Mouse (Mus musculus): ENCODE measurements at regions not wholly inside any gene's neighbourhood (a gene's known extent, or its start where the extent isn't known, plus 50 kb on each side); places are given as distances from the start of the nearest gene placed in this dataset.

GRCm38 (mm10) chr13:35507195-35507594, 152.4 kb upstream of the Cdyl start:
- 72% methylated on average over 1 of the region's 1 CpGs for WGBS

GRCm38 (mm10) chr13:35512029-35512507, 147.6 kb upstream of the Cdyl start:
- no peak for DNase-seq
- H3K4me1 ChIP-seq (ENCODE audit: control insufficient read depth, insufficient read depth, low read length): no peaks in the 10 kb centered on the region
- no peak overlapping the region for H3K4me3 ChIP-seq (replicated peaks; ENCODE audit: extremely low read depth, low read depth, low read length)
- WGBS: 79% methylated on average over 8 of the region's 8 CpGs
- TF ChIP-seq CTCF (IDR thresholded peaks at IDR 0.05; ENCODE audit: insufficient read depth, low read length): no peak
- TF ChIP-seq POLR2A (IDR thresholded peaks at IDR 0.05; ENCODE audit: borderline replicate concordance, extremely low read depth, low read depth, low read length): no peak

More at GRCm38 (mm10) chr13:35507195-35507594, 152.4 kb upstream of the Cdyl start:
- Histone ChIP-seq H3K4me3 (replicated peaks; ENCODE audit: extremely low read depth, low read depth, low read length) (no peak overlapping the region), H3K4me1 (ENCODE audit: control insufficient read depth, insufficient read depth, low read length) (no peaks in the 10 kb centered on the region)
- DNase-seq: no peak
- TF ChIP-seq POLR2A (IDR thresholded peaks at IDR 0.05; ENCODE audit: borderline replicate concordance, extremely low read depth, low read depth, low read length): no peak
- TF ChIP-seq CTCF (IDR thresholded peaks at IDR 0.05; ENCODE audit: insufficient read depth, low read length): no peak

- H3K4me1 ChIP-seq (ENCODE audit: control insufficient read depth, insufficient read depth, low read length): no peaks in the 10 kb centered on the region
- no peak for DNase-seq
- WGBS: 76% methylated on average over 8 of the region's 8 CpGs
- TF ChIP-seq CTCF (IDR thresholded peaks at IDR 0.05; ENCODE audit: insufficient read depth, low read length): no peak
- no peak for TF ChIP-seq POLR2A (IDR thresholded peaks at IDR 0.05; ENCODE audit: borderline replicate concordance, extremely low read depth, low read depth, low read length)
- H3K4me3 ChIP-seq (replicated peaks; ENCODE audit: extremely low read depth, low read depth, low read length): no peak overlapping the region
Observed at GRCm38 (mm10) chr13:35513120-35513519, 146.5 kb upstream of the Cdyl start.

GRCm38 (mm10) chr13:35515291-35515690, 144.3 kb upstream of the Cdyl start:
- WGBS: 57% methylated on average over 3 of the region's 3 CpGs
- TF ChIP-seq POLR2A (IDR thresholded peaks at IDR 0.05; ENCODE audit: borderline replicate concordance, extremely low read depth, low read depth, low read length) (no peak), CTCF (IDR thresholded peaks at IDR 0.05; ENCODE audit: insufficient read depth, low read length) (no peak)
- no peaks in the 10 kb centered on the region for H3K4me1 ChIP-seq (ENCODE audit: control insufficient read depth, insufficient read depth, low read length)
- no peak overlapping the region for H3K4me3 ChIP-seq (replicated peaks; ENCODE audit: extremely low read depth, low read depth, low read length)
- no peak for DNase-seq

GRCm38 (mm10) chr13:35517692-35518091, 141.9 kb upstream of the Cdyl start:
- Histone ChIP-seq H3K4me1 (ENCODE audit: control insufficient read depth, insufficient read depth, low read length) (no peaks in the 10 kb centered on the region), H3K4me3 (replicated peaks; ENCODE audit: extremely low read depth, low read depth, low read length) (no peak overlapping the region)
- 68% methylated on average over 3 of the region's 3 CpGs for WGBS
- DNase-seq: no peak
- TF ChIP-seq POLR2A (IDR thresholded peaks at IDR 0.05; ENCODE audit: borderline replicate concordance, extremely low read depth, low read depth, low read length) (no peak), CTCF (IDR thresholded peaks at IDR 0.05; ENCODE audit: insufficient read depth, low read length) (no peak)

GRCm38 (mm10) chr13:35522272-35522671, 137.4 kb upstream of the Cdyl start:
- TF ChIP-seq POLR2A (IDR thresholded peaks at IDR 0.05; ENCODE audit: borderline replicate concordance, extremely low read depth, low read depth, low read length): no peak
- no peak for TF ChIP-seq CTCF (IDR thresholded peaks at IDR 0.05; ENCODE audit: insufficient read depth, low read length)
- no peak for DNase-seq
- WGBS: 97% methylated on average over 1 of the region's 1 CpGs
- no peaks in the 10 kb centered on the region for H3K4me1 ChIP-seq (ENCODE audit: control insufficient read depth, insufficient read depth, low read length)
- H3K4me3 ChIP-seq (replicated peaks; ENCODE audit: extremely low read depth, low read depth, low read length): no peak overlapping the region

GRCm38 (mm10) chr13:35529577-35529976, 130.1 kb upstream of the Cdyl start:
- no peaks in the 10 kb centered on the region for H3K4me1 ChIP-seq (ENCODE audit: control insufficient read depth, insufficient read depth, low read length)
- DNase-seq: no peak
- no peak overlapping the region for H3K4me3 ChIP-seq (replicated peaks; ENCODE audit: extremely low read depth, low read depth, low read length)
- WGBS: 75% methylated on average over 3 of the region's 3 CpGs
- TF ChIP-seq CTCF (IDR thresholded peaks at IDR 0.05; ENCODE audit: insufficient read depth, low read length): no peak
- no peak for TF ChIP-seq POLR2A (IDR thresholded peaks at IDR 0.05; ENCODE audit: borderline replicate concordance, extremely low read depth, low read depth, low read length)

- Histone ChIP-seq H3K4me1 (ENCODE audit: control insufficient read depth, insufficient read depth, low read length) (no peaks in the 10 kb centered on the region), H3K4me3 (replicated peaks; ENCODE audit: extremely low read depth, low read depth, low read length) (no peak overlapping the region)
- 76% methylated on average over 7 of the region's 7 CpGs for WGBS
- no peak for TF ChIP-seq CTCF (IDR thresholded peaks at IDR 0.05; ENCODE audit: insufficient read depth, low read length)
- TF ChIP-seq POLR2A (IDR thresholded peaks at IDR 0.05; ENCODE audit: borderline replicate concordance, extremely low read depth, low read depth, low read length): no peak
- DNase-seq: no peak
Observed at GRCm38 (mm10) chr13:35537106-35537505, 122.5 kb upstream of the Cdyl start.

GRCm38 (mm10) chr13:35537936-35538335, 121.7 kb upstream of the Cdyl start:
- 51% methylated on average over 5 of the region's 5 CpGs for WGBS
- no peak overlapping the region for H3K4me3 ChIP-seq (replicated peaks; ENCODE audit: extremely low read depth, low read depth, low read length)
- TF ChIP-seq POLR2A (IDR thresholded peaks at IDR 0.05; ENCODE audit: borderline replicate concordance, extremely low read depth, low read depth, low read length) (no peak), CTCF (IDR thresholded peaks at IDR 0.05; ENCODE audit: insufficient read depth, low read length) (no peak)
- H3K4me1 ChIP-seq (ENCODE audit: control insufficient read depth, insufficient read depth, low read length): no peaks in the 10 kb centered on the region
- no peak for DNase-seq

- WGBS: 89% methylated on average over 2 of the region's 2 CpGs
- no peak for TF ChIP-seq POLR2A (IDR thresholded peaks at IDR 0.05; ENCODE audit: borderline replicate concordance, extremely low read depth, low read depth, low read length)
- TF ChIP-seq CTCF (IDR thresholded peaks at IDR 0.05; ENCODE audit: insufficient read depth, low read length): no peak
- H3K4me3 ChIP-seq (replicated peaks; ENCODE audit: extremely low read depth, low read depth, low read length): no peak overlapping the region
- no peak for DNase-seq
- no peaks in the 10 kb centered on the region for H3K4me1 ChIP-seq (ENCODE audit: control insufficient read depth, insufficient read depth, low read length)
Observed at GRCm38 (mm10) chr13:35540433-35540832, 119.2 kb upstream of the Cdyl start.

Measured in lung, adult 2 months (tissue).